Mouse (Mus musculus) spleen, postnatal 4 days (tissue): ENCODE results near the gene Casp9.

Source experiments
- DNase-seq, 2 experiments: peaks; one replicate each; pipeline ENCODE4 v3.0.0; 2022; ENCODE audit warnings: low spot score in 2 of 2

Casp9 gene

GRCm38 (mm10) chr4:141816776-141817655, 23.6 kb downstream of the Casp9 start:
- no peak for DNase-seq

GRCm38 (mm10) chr4:141817706-141818105, 24.3 kb downstream of the Casp9 start:
- no peak for DNase-seq

- DNase-seq, result no peak
Measured at GRCm38 (mm10) chr4:141818861-141819260, 25.4 kb downstream of the Casp9 start.

- no peak for DNase-seq
Measured at GRCm38 (mm10) chr4:141819316-141819715, 25.9 kb downstream of the Casp9 start.

GRCm38 (mm10) chr4:141821178-141821577, 27.8 kb downstream of the Casp9 start:
- no peak for DNase-seq

- DNase-seq, result peak in 1 of 2 experiments; percentile 70
Measured at GRCm38 (mm10) chr4:141822089-141822488, 28.7 kb downstream of the Casp9 start.

- peak; percentile 67 to 72 for DNase-seq
Measured at GRCm38 (mm10) chr4:141822979-141823378, 29.6 kb downstream of the Casp9 start.

GRCm38 (mm10) chr4:141826060-141826459, 32.6 kb downstream of the Casp9 start, which contains the start of gene Cela2a:
TSS of gene Cela2a (minus strand) at chr4:141826160.
- no peak for DNase-seq

GRCm38 (mm10) chr4:141827401-141827800, 34.0 kb downstream of the Casp9 start:
- DNase-seq, result no peak

- DNase-seq, result no peak
Measured at GRCm38 (mm10) chr4:141828177-141828576, 34.8 kb downstream of the Casp9 start.

- DNase-seq, result no peak
Measured at GRCm38 (mm10) chr4:141830381-141830780, 37.0 kb downstream of the Casp9 start.

- no peak for DNase-seq
Measured at GRCm38 (mm10) chr4:141831361-141831760, 37.9 kb downstream of the Casp9 start.

GRCm38 (mm10) chr4:141833911-141834310, 40.5 kb downstream of the Casp9 start:
- DNase-seq, result no peak

- no peak for DNase-seq
Measured at GRCm38 (mm10) chr4:141834536-141835095, 41.2 kb downstream of the Casp9 start.

GRCm38 (mm10) chr4:141845999-141846398, 52.6 kb downstream of the Casp9 start, which contains the start of gene Ctrc:
TSS of gene Ctrc (minus strand) at chr4:141846359.
- DNase-seq, result peak in 1 of 2 experiments; percentile 57

- peak in 1 of 2 experiments; percentile 86 for DNase-seq
Measured at GRCm38 (mm10) chr4:141853437-141853836, 60.0 kb downstream of the Casp9 start.

- DNase-seq, result peak; percentile 78 to 93
Measured at GRCm38 (mm10) chr4:141857422-141857930, 64.1 kb downstream of the Casp9 start.

GRCm38 (mm10) chr4:141858501-141858900, 65.1 kb downstream of the Casp9 start:
- no peak for DNase-seq

- no peak for DNase-seq
Measured at GRCm38 (mm10) chr4:141859351-141859750, 65.9 kb downstream of the Casp9 start.

- no peak for DNase-seq
Measured at GRCm38 (mm10) chr4:141860246-141860841, 66.9 kb downstream of the Casp9 start.

- no peak for DNase-seq
Measured at GRCm38 (mm10) chr4:141861591-141862295, 68.3 kb downstream of the Casp9 start.

GRCm38 (mm10) chr4:141862867-141863266, 69.5 kb downstream of the Casp9 start:
- no peak for DNase-seq
